Mouse (Mus musculus) gastrocnemius, adult 2 months (tissue): ENCODE measurements around the gene Aph1b. TPM values are rescaled to one million over a fixed set of nuclear protein-coding genes. Genes with fewer than 3 reads are reported as not detected.
"Not testable (repeated sequence)": the region's sequence is repeated elsewhere in the genome, so short reads cannot be mapped to it uniquely, and the experiment has no call there.

Experiments used
- DNase-seq: peaks from one replicate; pipeline ENCODE4 v3.0.0; 2022
- H3K27ac ChIP-seq: fragments of 200-600 bp; 2 replicates; pipeline ENCODE4 v1.8.1; 2022; ENCODE audit warnings: mild to moderate bottlenecking
- H3K4me3 ChIP-seq: fragments of 200-600 bp; 2 replicates; pipeline ENCODE4 v1.8.1; 2022; ENCODE audit warnings: mild to moderate bottlenecking, moderate library complexity
- CTCF ChIP-seq: fragments of 200-600 bp; IDR thresholded peaks from 2 replicates; pipeline ENCODE4 v1.8.1; 2022; ENCODE audit warnings: antibody characterized with exemption, mild to moderate bottlenecking, moderate library complexity
- intact Hi-C: fragments of 180-260 bp; cut with DNase I; formaldehyde crosslinking; loops from one replicate; pipeline ENCODE4 v1.15.1; 2025
- total RNA-seq, 2 experiments: library from RNA; stranded (reverse); gene quantifications; 2 replicates each; pipeline ENCODE4 v1.2.3; 2021

Gene Aph1b
- total RNA-seq, 2 experiments from 2014 or later, result 1.1 to 2.0 TPM

DNA sequence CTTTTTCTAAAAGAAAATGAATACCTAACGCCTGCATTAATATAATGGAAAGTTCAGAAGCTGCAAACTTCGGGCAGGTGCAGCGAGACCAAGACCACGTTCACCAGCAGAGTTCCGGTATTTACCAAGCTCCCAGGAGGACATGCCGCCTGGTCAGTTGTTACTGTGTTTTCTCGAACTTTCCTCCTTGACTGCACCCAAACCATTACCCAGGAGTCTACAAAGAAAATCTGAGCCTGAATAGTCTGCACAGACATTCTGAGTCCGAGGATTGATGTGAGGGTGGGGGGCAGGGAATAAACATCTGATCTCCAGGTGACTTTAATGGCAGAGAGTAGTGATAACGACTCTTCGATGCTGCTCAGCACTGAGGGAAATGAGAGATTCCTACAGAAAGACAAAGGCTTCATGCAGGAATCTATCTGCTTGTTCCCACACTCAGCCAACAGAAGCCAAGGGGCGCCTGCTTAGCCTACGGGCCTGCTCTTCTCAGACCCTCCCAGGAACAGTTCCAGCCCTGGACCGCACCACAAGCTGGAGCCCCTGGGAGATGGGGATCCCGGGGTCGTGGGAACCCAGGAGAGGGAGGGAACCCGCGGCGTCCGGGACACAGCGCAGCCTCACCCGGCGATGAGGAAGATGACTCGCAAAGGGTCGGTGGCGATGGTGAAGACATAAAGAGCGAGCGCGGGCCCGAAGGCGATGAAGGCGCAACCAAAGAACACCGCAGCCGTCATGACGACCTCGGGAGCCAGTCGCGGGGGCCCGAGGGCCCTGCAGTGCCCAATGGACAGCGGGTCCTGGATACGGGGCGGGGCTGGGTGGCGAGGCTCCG, 444 bp downstream of the Aph1b start:
- no peak for TF ChIP-seq CTCF
- Histone ChIP-seq H3K27ac (peak overlapping the region; percentile 93), H3K4me3 (peak overlapping the region; percentile 76)
- DNase-seq, result no peak
- intact Hi-C loops, result loop anchor here (5.0 kb wide), 1 partner anchor 283 kb away; the partner anchor contains the start of gene Fbxl22

- intact Hi-C loops, result loop anchor here (1.0 to 5.0 kb wide), 2 partner anchors 81 to 142 kb away; no protein-coding TSS in a partner anchor
- no peak for DNase-seq
- peak; percentile 86 for TF ChIP-seq CTCF
Measured at GRCm38 (mm10) chr9:66787821-66788220, 7.5 kb downstream of the Aph1b start.

DNA sequence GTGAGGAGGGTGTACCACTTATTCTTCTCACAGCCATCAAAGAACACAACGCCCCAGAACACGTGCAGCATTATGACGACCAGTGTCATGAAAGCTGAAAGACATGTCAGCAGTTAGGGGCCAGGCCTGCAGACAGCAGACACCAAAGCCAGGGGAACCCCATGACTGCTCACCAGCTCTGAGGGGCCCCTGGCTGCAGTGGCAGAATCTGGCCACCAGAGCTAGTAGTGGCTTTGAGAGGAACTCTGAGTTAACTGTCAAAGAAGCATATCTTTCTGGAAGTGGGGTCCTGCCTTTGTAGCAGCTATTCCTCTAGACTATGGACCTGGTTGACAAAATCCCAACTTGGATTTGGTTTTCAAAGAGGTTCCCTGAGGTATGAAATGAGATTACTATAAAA, 10.7 kb downstream of the Aph1b start:
- TF ChIP-seq CTCF, result peak; percentile 15; the same call in 1 of the 2 replicates
- intact Hi-C loops, H3K27ac ChIP-seq, H3K4me3 ChIP-seq, DNase-seq: not testable (repeated sequence)

More at GRCm38 (mm10) chr9:66787821-66788220, 7.5 kb downstream of the Aph1b start:
- Histone ChIP-seq H3K27ac (no peak overlapping the region), H3K4me3 (no peak overlapping the region)

- H3K27ac ChIP-seq, result no peak overlapping the region
- intact Hi-C loops, result no loop called here
- H3K4me3 ChIP-seq, result no peak overlapping the region
- no peak for DNase-seq
- no peak for TF ChIP-seq CTCF
Measured at GRCm38 (mm10) chr9:66770701-66771100, 24.6 kb downstream of the Aph1b start.

DNA sequence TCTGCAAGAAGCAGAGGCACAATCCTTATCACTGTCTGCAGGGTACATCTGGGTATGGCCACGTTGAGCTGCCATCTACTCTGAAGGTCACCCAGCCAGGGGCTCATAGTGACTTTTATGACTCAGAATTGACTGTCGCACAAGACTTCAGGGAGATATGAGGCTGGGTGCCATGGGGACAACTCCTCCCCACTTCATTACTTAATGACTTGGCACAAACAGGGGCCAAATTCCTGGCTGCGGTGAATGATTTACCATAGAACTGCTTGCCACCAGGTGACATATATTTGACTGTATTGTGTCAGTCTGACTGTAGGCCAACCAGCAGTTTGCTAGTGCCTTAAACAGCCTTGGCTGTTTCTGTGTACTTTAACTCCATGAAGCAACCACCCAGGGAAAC, 26.0 kb downstream of the Aph1b start:
- intact Hi-C loops, result loop anchor here (5.0 kb wide), 1 partner anchor 47 kb away; no protein-coding TSS in a partner anchor
- Histone ChIP-seq H3K27ac (no peak overlapping the region), H3K4me3 (no peak overlapping the region)
- TF ChIP-seq CTCF, result no peak
- DNase-seq, result no peak

DNA sequence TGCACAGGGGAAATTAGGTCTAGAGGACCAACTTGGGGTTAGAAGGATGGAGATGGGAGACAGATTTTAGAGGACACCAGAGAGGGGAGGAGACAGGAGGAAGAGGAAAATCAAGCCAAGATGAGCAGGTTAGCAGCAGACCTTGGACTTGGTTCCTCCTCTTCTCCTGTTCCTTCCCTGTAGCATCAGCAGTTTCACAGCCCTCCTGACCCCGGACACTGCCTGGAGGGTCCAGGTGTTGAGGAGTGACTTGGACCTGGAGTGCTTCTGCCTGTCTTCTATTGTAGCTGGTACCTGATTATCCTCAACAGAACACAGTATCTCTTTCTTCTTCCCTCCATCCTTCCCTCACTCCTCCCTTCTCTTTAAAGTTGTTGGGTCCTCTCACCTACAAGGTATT, 26.6 kb downstream of the Aph1b start:
- H3K4me3 ChIP-seq, result no peak overlapping the region
- intact Hi-C loops, result loop anchor here (5.0 kb wide), 1 partner anchor 46 kb away; no protein-coding TSS in a partner anchor
- TF ChIP-seq CTCF, result no peak
- no peak overlapping the region for H3K27ac ChIP-seq
- DNase-seq, result no peak

DNA sequence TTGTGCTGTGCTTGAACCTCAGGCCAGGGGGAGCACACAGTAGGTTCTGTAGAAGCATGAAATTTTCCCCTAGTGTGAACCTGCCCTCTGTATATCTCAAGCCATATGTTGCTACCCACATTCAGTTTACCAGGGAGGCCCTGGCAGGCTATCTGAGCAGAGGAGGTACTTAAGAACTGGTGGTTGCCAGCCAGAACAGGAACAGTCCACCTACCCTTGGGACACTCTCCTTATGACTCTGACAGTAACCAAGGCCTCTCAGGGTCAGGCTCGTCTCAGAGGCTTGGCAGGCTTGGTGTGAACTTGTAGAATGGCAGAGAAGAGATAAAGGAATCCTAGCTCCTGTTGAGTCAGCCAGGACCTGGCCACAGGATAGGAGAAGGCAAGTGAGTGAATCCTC, 34.3 kb downstream of the Aph1b start:
- no peak overlapping the region for H3K27ac ChIP-seq
- no peak for DNase-seq
- no peak for TF ChIP-seq CTCF
- intact Hi-C loops, result no loop called here
- no peak overlapping the region for H3K4me3 ChIP-seq

- intact Hi-C loops, result no loop called here
- no peak for TF ChIP-seq CTCF
Measured at GRCm38 (mm10) chr9:66752849-66753248, 42.4 kb downstream of the Aph1b start.

GRCm38 (mm10) chr9:66748390-66748789, 46.9 kb downstream of the Aph1b start:
- TF ChIP-seq CTCF, result no peak
- intact Hi-C loops, result no loop called here
- Histone ChIP-seq H3K27ac (no peak overlapping the region), H3K4me3 (no peak overlapping the region)
- no peak for DNase-seq

More at GRCm38 (mm10) chr9:66752849-66753248, 42.4 kb downstream of the Aph1b start:
- H3K4me3 ChIP-seq, result no peak overlapping the region
- DNase-seq, result no peak
- H3K27ac ChIP-seq, result no peak overlapping the region

DNA sequence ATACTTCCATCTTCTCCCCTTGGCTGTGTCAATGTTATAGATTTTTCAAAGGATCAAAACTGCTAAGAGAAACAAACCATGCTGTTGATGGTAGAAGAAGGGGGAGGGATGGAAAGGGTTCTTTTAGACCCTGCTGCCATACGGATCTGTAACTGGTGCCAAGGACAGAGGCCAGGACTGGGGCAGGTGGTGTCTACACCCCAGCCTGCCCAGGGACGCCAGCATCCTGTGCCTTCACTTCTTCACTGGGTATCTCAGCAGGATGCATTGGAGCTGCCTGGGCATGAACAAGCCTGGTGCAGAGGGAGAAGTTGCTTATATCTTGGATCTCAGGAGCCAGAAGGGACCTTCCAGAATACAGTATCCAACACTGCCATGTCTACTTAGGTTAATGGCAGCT, 50.8 kb downstream of the Aph1b start:
- TF ChIP-seq CTCF, result no peak
- no peak overlapping the region for H3K27ac ChIP-seq
- DNase-seq, result no peak
- intact Hi-C loops, result no loop called here
- no peak overlapping the region for H3K4me3 ChIP-seq

DNA sequence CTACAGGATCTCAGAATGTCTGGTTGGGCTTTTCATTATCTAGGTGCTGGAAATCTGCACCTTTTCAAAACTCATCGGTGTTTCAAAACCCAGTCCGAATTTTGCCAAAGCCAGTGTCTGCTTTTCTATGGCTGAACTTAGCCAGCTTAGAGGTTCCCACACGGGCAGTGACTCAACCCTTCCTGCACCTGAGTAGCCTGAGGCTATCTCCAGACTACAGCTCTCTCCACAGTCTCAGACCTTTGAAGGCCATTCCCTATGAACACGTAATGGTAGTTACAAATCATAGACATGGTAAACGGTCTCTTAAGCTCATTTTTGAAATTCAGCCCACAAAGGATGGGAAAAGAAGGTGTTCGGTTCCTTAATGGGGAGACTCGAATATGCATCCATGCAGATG, 55.8 kb downstream of the Aph1b start:
- DNase-seq, result no peak
- Histone ChIP-seq H3K4me3 (no peak overlapping the region), H3K27ac (no peak overlapping the region)
- intact Hi-C loops, result no loop called here
- TF ChIP-seq CTCF, result no peak

- H3K4me3 ChIP-seq, result no peak overlapping the region
- intact Hi-C loops, result no loop called here
- DNase-seq, result no peak
- H3K27ac ChIP-seq, result no peak overlapping the region
- TF ChIP-seq CTCF, result no peak
Measured at GRCm38 (mm10) chr9:66736551-66736950, 58.7 kb downstream of the Aph1b start.

- Histone ChIP-seq H3K27ac (no peak overlapping the region), H3K4me3 (no peak overlapping the region)
- TF ChIP-seq CTCF, result no peak
- DNase-seq, result no peak
- intact Hi-C loops, result no loop called here
Measured at GRCm38 (mm10) chr9:66736016-66736415, 59.3 kb downstream of the Aph1b start.

DNA sequence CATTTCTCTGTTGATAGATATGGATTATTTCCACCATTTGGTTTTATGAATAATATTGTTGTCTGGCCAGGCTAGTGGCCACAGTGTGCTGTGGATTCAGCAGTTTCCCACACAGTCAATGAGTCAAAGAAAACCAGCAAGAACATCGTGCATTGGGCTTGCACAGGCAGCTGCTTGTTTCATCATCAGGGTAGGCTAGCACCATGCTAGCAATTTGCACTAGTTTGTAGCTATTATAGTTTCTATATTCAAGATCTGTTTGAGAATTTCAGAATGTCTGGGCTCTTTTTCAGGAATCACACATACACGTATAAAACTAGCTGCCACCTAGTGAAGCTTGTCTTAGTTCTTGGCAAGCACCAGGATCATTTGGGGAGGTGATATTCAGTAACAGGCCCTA, 60.2 kb downstream of the Aph1b start:
- Histone ChIP-seq H3K27ac (no peak overlapping the region), H3K4me3 (no peak overlapping the region)
- intact Hi-C loops, result no loop called here
- TF ChIP-seq CTCF, result no peak
- DNase-seq, result no peak
